Mouse (Mus musculus) heart, adult 2 months (tissue): ENCODE measurements around the gene Itpr1.

ENCODE experiments used
- CTCF ChIP-seq: fragments of 200-600 bp; IDR thresholded peaks from 2 replicates; pipeline ENCODE4 v1.8.1; 2022; ENCODE audit warnings: antibody characterized with exemption, mild to moderate bottlenecking, moderate library complexity
- EP300 ChIP-seq: fragments of 200-500 bp; IDR thresholded peaks from 2 replicates; pipeline ENCODE4 v1.6.1; 2011; ENCODE audit warnings: low read depth, low read length, control low read depth; ENCODE audit not compliant: insufficient read depth
- POLR2A ChIP-seq: fragments of 200-500 bp; IDR thresholded peaks from 2 replicates; pipeline ENCODE4 v1.6.1; 2011; ENCODE audit warnings: mild to moderate bottlenecking, low read depth, low read length, control low read depth; ENCODE audit not compliant: insufficient read depth

DNA sequence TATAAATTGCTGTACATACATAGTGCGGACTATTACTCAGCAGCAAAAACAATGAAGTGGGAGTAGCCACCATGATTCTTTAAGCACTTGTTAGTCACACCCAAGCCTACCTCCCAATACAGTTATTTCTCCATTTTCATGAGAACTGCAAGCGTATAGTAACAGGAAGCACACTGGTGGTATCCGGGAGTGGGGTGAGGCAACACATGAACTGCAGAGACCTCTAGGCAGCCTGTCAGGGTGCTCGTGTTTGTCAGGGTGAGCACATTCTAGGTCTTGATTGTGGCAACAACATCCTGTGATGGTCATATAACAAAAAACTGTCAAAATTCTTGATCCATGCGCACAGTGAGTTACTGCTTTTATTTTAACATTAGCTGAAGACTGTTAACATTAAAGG lies 290.8 kb downstream of the Itpr1 start:
- TF ChIP-seq CTCF (no peak), POLR2A (no peak), EP300 (no peak)
